Mouse (Mus musculus) heart, adult 2 months (tissue): ENCODE results near the gene Fer.

Experiments used
- CTCF ChIP-seq: fragments of 200-600 bp; IDR thresholded peaks from 2 replicates; pipeline ENCODE4 v1.8.1; 2022; ENCODE audit warnings: antibody characterized with exemption, mild to moderate bottlenecking, moderate library complexity
- EP300 ChIP-seq: fragments of 200-500 bp; IDR thresholded peaks from 2 replicates; pipeline ENCODE4 v1.6.1; 2011; ENCODE audit warnings: low read depth, low read length, control low read depth; ENCODE audit not compliant: insufficient read depth

GRCm38 (mm10) chr17:64150717-64151116, 287.9 kb downstream of the Fer start:
- TF ChIP-seq CTCF: no peak
- TF ChIP-seq EP300: no peak
